Mouse (Mus musculus): ENCODE results near the gene Cpne4.

DNA sequence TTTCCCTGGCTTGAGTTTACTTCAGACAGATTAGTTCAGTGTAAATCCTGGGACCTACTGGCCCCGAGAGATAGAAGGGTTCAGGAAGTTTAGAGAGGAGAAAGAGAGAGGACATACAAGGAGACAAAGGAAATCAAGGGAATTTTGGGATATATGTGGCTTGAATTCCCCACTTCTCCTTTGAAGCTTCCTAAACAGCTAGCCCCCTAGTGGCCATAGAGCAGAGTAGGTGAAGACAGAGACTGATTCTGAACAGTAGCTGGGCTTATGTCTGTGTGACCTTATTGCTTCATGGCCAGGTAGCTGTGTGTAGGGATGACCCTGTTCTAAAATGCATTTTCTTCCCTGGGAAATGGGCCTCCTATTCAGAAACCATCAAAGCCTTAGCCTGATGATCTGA lies 129.6 kb downstream of the Cpne4 start:
- TF ChIP-seq EP300 (IDR thresholded peaks at IDR 0.05; ENCODE audit: low read length) (no peak), CHD1 (IDR thresholded peaks at IDR 0.05; ENCODE audit: low read depth, low read length) (no peak), POLR2A (IDR thresholded peaks at IDR 0.05; ENCODE audit: low read depth, low read length) (no peak), MYC (IDR thresholded peaks at IDR 0.05; ENCODE audit: low read depth, low read length) (no peak), POLR2AphosphoS2 (IDR thresholded peaks at IDR 0.05; ENCODE audit: low read depth, low read length) (no peak), RAD21 (IDR thresholded peaks at IDR 0.05; ENCODE audit: low read depth, low read length) (peak; percentile 18), BHLHE40 (IDR thresholded peaks at IDR 0.05; ENCODE audit: low read depth, low read length) (no peak), CTCF (conservative IDR thresholded peaks at IDR 0.05 in 1 of 2, IDR thresholded peaks at IDR 0.05 in 1 of 2; ENCODE audit: low read depth in 2 of 2, low read length in 2 of 2) (peak; percentile 70 to 86), CHD2 (IDR thresholded peaks at IDR 0.05; ENCODE audit: low read length) (no peak), MAX (IDR thresholded peaks at IDR 0.05; ENCODE audit: low read length) (no peak), USF2 (conservative IDR thresholded peaks at IDR 0.05; ENCODE audit: low read depth, low read length) (no peak), NRF1 (IDR thresholded peaks at IDR 0.05; ENCODE audit: low read depth, low read length) (no peak), MAZ (IDR thresholded peaks at IDR 0.05; ENCODE audit: low read depth, low read length) (no peak)
